ENCODE assay signal across 9 mouse cellular contexts in genomic region chr7:63911383-63912233, GRCm38 (mm10). TPM values are rescaled to one million over a fixed set of nuclear protein-coding genes. Genes with fewer than 3 reads are reported as not detected.
DNase-seq lines count a peak whose midpoint lies in the region; ATAC-seq and TF ChIP-seq lines count a peak whose summit lies in the region.
"Had no signal": no experiment of that assay in that cellular context is flagged by ENCODE, and none has a peak within 500 bp of the region (broad histone marks: within the 10 kb centered on the region; RNA-seq: fewer than 3 reads in every experiment).

No protein-coding gene starts in this region.

- H3K4me1 ChIP-seq in brown adipose tissue, adult 24 weeks (ENCODE audit: control insufficient read depth, insufficient read depth, insufficient read length, low read length), result peaks cover 73% of the 10 kb centered on the region
- H3K4me1 ChIP-seq in hindbrain, embryonic 16.5 days (ENCODE audit: control insufficient read depth, insufficient read depth, low read depth, low read length), result peaks cover 37% of the 10 kb centered on the region
- peaks cover 57% of the 10 kb centered on the region for H3K4me1 ChIP-seq in liver, embryonic 16.5 days (ENCODE audit: control insufficient read depth, low read depth, low read length)

- H3K9me3 ChIP-seq in hindbrain, embryonic 16.5 days (ENCODE audit: control insufficient read depth, low read length), result no peaks in the 10 kb centered on the region
- H3K9me3 ChIP-seq in liver, embryonic 16.5 days (replicated peaks; ENCODE audit: control insufficient read depth, low read length), result no peaks in the 10 kb centered on the region

- no peak overlapping the region for H3K4me3 ChIP-seq in left cerebral cortex, adult 2 months
- peak overlapping the region; percentile 3; the same call in 1 of the 2 replicates for H3K4me3 ChIP-seq in brown adipose tissue, adult 24 weeks (ENCODE audit: insufficient read depth, low read depth, low read length)
- no peak overlapping the region for H3K4me3 ChIP-seq in hindbrain, embryonic 16.5 days (ENCODE audit: low read length)
- H3K4me3 ChIP-seq in liver, embryonic 16.5 days (ENCODE audit: low read depth, low read length), result no peak overlapping the region

- ATAC-seq in hindbrain, embryonic 16.5 days, result peak; percentile 52
- ATAC-seq in liver, embryonic 16.5 days (ENCODE audit: low read depth), result peak; percentile 45

- H3K27me3 ChIP-seq in hindbrain, embryonic 16.5 days (replicated peaks; ENCODE audit: control insufficient read depth, insufficient read depth, low read length), result no peaks in the 10 kb centered on the region
- H3K27me3 ChIP-seq in liver, embryonic 16.5 days (ENCODE audit: control insufficient read depth, insufficient read depth, low read depth, low read length), result no peaks in the 10 kb centered on the region

- no peaks in the 10 kb centered on the region for H3K36me3 ChIP-seq in hindbrain, embryonic 16.5 days (ENCODE audit: control insufficient read depth, insufficient read depth, low read length)
- H3K36me3 ChIP-seq in liver, embryonic 16.5 days (ENCODE audit: control insufficient read depth, insufficient read depth), result no peaks in the 10 kb centered on the region

- no peak overlapping the region for H3K4me2 ChIP-seq in hindbrain, embryonic 16.5 days (ENCODE audit: low read length)
- H3K4me2 ChIP-seq in liver, embryonic 16.5 days (ENCODE audit: low read depth, low read length), result no peak overlapping the region

- intact Hi-C loops in left cerebral cortex, adult 2 months (cut with DNase I), result loop anchor here (2.0 kb wide), 1 partner anchor 15 kb away; no protein-coding TSS in a partner anchor

- no peak for DNase-seq in left cerebral cortex, adult 2 months (ENCODE audit: extremely low spot score in 1 of 2, low spot score in 2 of 2)
- DNase-seq in left cerebral cortex, adult 9 months (ENCODE audit: low spot score in 2 of 2), result no peak
- peak; percentile 89 to 91 for DNase-seq in gastrocnemius, adult 8-10 months (ENCODE audit: low spot score in 2 of 2)
- DNase-seq in skeletal muscle tissue, adult 2 months (ENCODE audit: low read depth, low spot score), result peak; percentile 94
- DNase-seq in T-cell, adult 2 months (ENCODE audit: low spot score), result no peak

- TF ChIP-seq CTCF in left cerebral cortex, adult 2 months (IDR thresholded peaks at IDR 0.05), result no peak

- peak overlapping the region; percentile 81 for H3K27ac ChIP-seq in left cerebral cortex, adult 2 months
- H3K27ac ChIP-seq in brown adipose tissue, adult 24 weeks (replicated peaks; ENCODE audit: low read depth, low read length), result peak overlapping the region; percentile 97
- peak overlapping the region; percentile 70; the same call in 1 of the 2 replicates for H3K27ac ChIP-seq in hindbrain, embryonic 16.5 days (ENCODE audit: low read depth, low read length)
- peak overlapping the region; percentile 33 for H3K27ac ChIP-seq in liver, embryonic 16.5 days (ENCODE audit: low read length)

- H3K9ac ChIP-seq in hindbrain, embryonic 16.5 days (ENCODE audit: low read depth, low read length), result no peak overlapping the region
- H3K9ac ChIP-seq in liver, embryonic 16.5 days (ENCODE audit: low read depth, low read length), result no peak overlapping the region

- WGBS in hindbrain, embryonic 16.5 days, result 40% methylated on average over 8 of the region's 8 CpGs
- 45% methylated on average over 8 of the region's 8 CpGs for WGBS in liver, embryonic 16.5 days (ENCODE audit: insufficient replicate concordance)

RNA-seq across cellular contexts. Expression of gene E030018B13Rik, which starts 5.0 kb away (rescaled TPM):
- total RNA-seq in left cerebral cortex, adult 2 months (2021), result not detected
- polyA plus RNA-seq in brown adipose tissue, adult 24 weeks (2012; ENCODE audit: insufficient read depth, insufficient read length, missing spikeins), result not detected in 2 replicates
- not detected for total RNA-seq in gastrocnemius, adult 8-10 months (2022)
- not detected in 2 replicates for polyA plus RNA-seq in hindbrain, embryonic 16.5 days (2015; fragmentation: Nextera tagmentation; extraction: Ambion mirVana)
- not detected in 2 replicates for polyA plus RNA-seq in liver, embryonic 16.5 days (2015; fragmentation: Nextera tagmentation; extraction: Ambion mirVana)
- total RNA-seq: layer of hippocampus, adult 18-20 months had no signal

RNA-seq across cellular contexts. Expression of gene Klf13, which starts 27.1 kb away (rescaled TPM):
- 100 to 1,000 TPM; 179 to 199 TPM for total RNA-seq in left cerebral cortex, adult 2 months (2021)
- polyA plus RNA-seq in brown adipose tissue, adult 24 weeks (2012; ENCODE audit: insufficient read depth, insufficient read length, missing spikeins), result 13.6 and 24.0 TPM in 2 replicates
- total RNA-seq in gastrocnemius, adult 8-10 months (2022), result 10 to 100 TPM; 35.8 to 65.5 (median 41.6) TPM
- 22.1 and 23.9 TPM in 2 replicates for polyA plus RNA-seq in hindbrain, embryonic 16.5 days (2015; fragmentation: Nextera tagmentation; extraction: Ambion mirVana)
- polyA plus RNA-seq in liver, embryonic 16.5 days (2015; fragmentation: Nextera tagmentation; extraction: Ambion mirVana), result 15.6 and 16.6 TPM in 2 replicates

Comparison
In these comparisons a context has a peak if more than half of its experiments do, and no peak if none do; other contexts are left out.
1. DNase-seq: peak in gastrocnemius, adult 8-10 months (2 of 2) and skeletal muscle tissue, adult 2 months (single experiment); none in left cerebral cortex, adult 2 months (0 of 2), left cerebral cortex, adult 9 months (0 of 2) and T-cell, adult 2 months (single experiment).
2. H3K27ac ChIP-seq: peak in every context shown above with its lines; median percentile 97 in brown adipose tissue, adult 24 weeks; 81 in left cerebral cortex, adult 2 months; 70 in hindbrain, embryonic 16.5 days; 33 in liver, embryonic 16.5 days.